Mouse (Mus musculus) liver, embryonic 14.5 days (tissue): Measurements from ENCODE around the gene Cnppd1.

Source experiments
- CTCF ChIP-seq: IDR thresholded peaks from 2 replicates; pipeline ENCODE4 v1.5.1; 2016; ENCODE audit warnings: antibody characterized with exemption, low read depth, control low read depth
- EP300 ChIP-seq: IDR thresholded peaks from 2 replicates; pipeline ENCODE4 v1.6.1; 2016; ENCODE audit warnings: antibody characterized with exemption, low read depth

GRCm38 (mm10) chr1:75124346-75125321 lies 17.9 kb downstream of the Cnppd1 start, which contains the start of gene Nhej1:
- TF ChIP-seq CTCF (peak; percentile 94), EP300 (peak; percentile 52)
